Mouse (Mus musculus) embryonic facial prominence, embryonic 10.5 days (tissue): Measurements from ENCODE around the gene Cdc25a. TPM values are rescaled to one million over a fixed set of nuclear protein-coding genes. Genes with fewer than 3 reads are reported as not detected.

Experiments used
- microRNA-seq: library from miRNA; unstranded; fragments of <30 nt; microRNA quantifications from one replicate; pipeline ENCODE4, GENCODE M21; 2017
- polyA plus RNA-seq: library from polyadenylated mRNA; unstranded; fragments of >200 nt; fragmentation: Nextera tagmentation; extraction: Ambion mirVana; gene quantifications from 2 replicates; pipeline ENCODE4 v1.2.1, GENCODE M21; 2016

Cdc25a gene
- polyA plus RNA-seq, 1 experiment from 2014 or later = 47.0 TPM

Small RNA genes lying within 50 kb of the gene (microRNA-seq; reads per million reads assigned to microRNA genes)
- 2.4 reads per million for gene Mir7089

Other genes starting within 250 kb of the Cdc25a start
- gene Fbxw24, start 249.5 kb upstream of the Cdc25a start, polyA plus RNA-seq = not detected in 2 replicates
- not detected in 2 replicates for gene Fbxw25, start 210.9 kb upstream of the Cdc25a start, polyA plus RNA-seq
- not detected in 2 replicates for gene Fbxw18, start 172.9 kb upstream of the Cdc25a start, polyA plus RNA-seq
- gene Fbxw26, start 129.5 kb upstream of the Cdc25a start, polyA plus RNA-seq = not detected in 2 replicates
- not detected in 2 replicates for gene Fbxw27, start 84.9 kb upstream of the Cdc25a start, polyA plus RNA-seq
- not detected in 2 replicates for gene Spink8, start 63.3 kb upstream of the Cdc25a start, polyA plus RNA-seq
- gene Nme6, start 42.8 kb upstream of the Cdc25a start, polyA plus RNA-seq = 107 and 115 TPM in 2 replicates
- gene Camp, start 26.0 kb upstream of the Cdc25a start, polyA plus RNA-seq = 0.20 TPM in 1 of 2 replicates, not detected in the other
- gene Map4, start 55.9 kb downstream of the Cdc25a start, polyA plus RNA-seq = 48.5 and 61.7 TPM in 2 replicates
- gene Smarcc1, start 242.1 kb downstream of the Cdc25a start, polyA plus RNA-seq = 213 and 222 TPM in 2 replicates
- gene Dhx30, start 242.3 kb downstream of the Cdc25a start, polyA plus RNA-seq = 189 and 200 TPM in 2 replicates